Mouse (Mus musculus) forebrain, embryonic 14.5 days (tissue): ENCODE data around the gene Dffa. TPM values are rescaled to one million over a fixed set of nuclear protein-coding genes. Genes with fewer than 3 reads are reported as not detected.

Experiments
- ATAC-seq: fragments of 200-750 bp; cut with Nextera tagmentation; 2 replicates; pipeline ENCODE4 v1.8.0; 2017; ENCODE audit warnings: mild to moderate bottlenecking, moderate library complexity
- DNase-seq: peaks from one replicate; pipeline ENCODE4 v3.0.0-alpha.2; 2015; ENCODE audit warnings: low spot score
- H3K27ac ChIP-seq: fragments of 300-500 bp; sonication (generic); 2 replicates; pipeline ENCODE4 v1.5.1; 2014; ENCODE audit warnings: low read depth, mild to moderate bottlenecking, control low read depth, low read length, moderate library complexity
- H3K27me3 ChIP-seq: fragments of 300-500 bp; sonication (generic); replicated peaks from 2 replicates; pipeline ENCODE4 v1.6.1; 2014; ENCODE audit warnings: low read length, control low read depth, mixed read lengths; ENCODE audit not compliant: control insufficient read depth, insufficient read depth
- H3K36me3 ChIP-seq: fragments of 300-500 bp; sonication (generic); 2 replicates; pipeline ENCODE4 v1.6.1; 2014; ENCODE audit warnings: low read length, control low read depth; ENCODE audit not compliant: control insufficient read depth, insufficient read depth
- H3K4me1 ChIP-seq: fragments of 300-500 bp; sonication (generic); 2 replicates; pipeline ENCODE4 v1.6.1; 2014; ENCODE audit warnings: antibody characterized with exemption, low read length, control low read depth; ENCODE audit not compliant: control insufficient read depth, insufficient read depth
- H3K4me2 ChIP-seq: fragments of 300-500 bp; sonication (generic); 2 replicates; pipeline ENCODE4 v1.6.1; 2014; ENCODE audit warnings: mild to moderate bottlenecking, control low read depth, low read length
- H3K4me3 ChIP-seq: fragments of 300-500 bp; sonication (generic); 2 replicates; pipeline ENCODE4 v1.5.1; 2014; ENCODE audit warnings: low read depth, low read length, control low read depth
- H3K9ac ChIP-seq: fragments of 300-500 bp; sonication (generic); 2 replicates; pipeline ENCODE4 v1.6.1; 2014; ENCODE audit warnings: mild to moderate bottlenecking, low read length, control low read depth, moderate library complexity
- H3K9me3 ChIP-seq: fragments of 300-500 bp; sonication (generic); replicated peaks from 2 replicates; pipeline ENCODE4 v1.6.1; 2016; ENCODE audit warnings: low read length, control low read depth, mixed read lengths; ENCODE audit not compliant: control insufficient read depth
- WGBS: fragments of 180-500 bp; shearing (Covaris S2); extraction: QIAGEN DNeasy Blood & Tissue Kit; methylation state at CpG from one replicate; pipeline ENCODE4 v1.1.7; 2014; 5-methylcytosine and 5-hydroxymethylcytosine counted together
- polyA plus RNA-seq: library from polyadenylated mRNA; unstranded; fragments of >200 nt; fragmentation: Nextera tagmentation; extraction: Ambion mirVana; gene quantifications from 2 replicates; pipeline ENCODE4 v1.2.1, GENCODE M21; 2014

Dffa gene
- polyA plus RNA-seq, 1 experiment from 2014 or later, result 17.8 TPM

DNA sequence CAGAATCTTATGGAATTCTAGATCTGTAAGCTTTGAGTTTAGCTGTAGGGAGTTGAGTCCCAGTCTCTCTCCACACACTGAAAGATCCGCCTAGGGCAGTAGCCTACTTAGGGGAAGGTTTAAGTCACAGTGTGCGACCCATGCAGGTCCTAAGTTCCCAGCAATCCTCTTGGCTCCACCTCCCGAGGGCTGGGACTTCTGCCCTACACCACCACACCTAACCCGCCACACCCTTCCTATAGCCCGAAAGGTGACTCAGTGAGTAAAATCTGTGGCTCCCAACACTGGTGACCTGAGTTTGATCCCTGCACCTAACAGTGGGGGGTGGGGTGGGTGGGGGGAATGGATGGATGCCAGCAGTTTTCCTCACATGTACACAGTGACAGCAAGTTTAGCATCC is 19.5 kb downstream of the Dffa start:
- no peak overlapping the region for H3K4me2 ChIP-seq
- no peak overlapping the region for H3K9ac ChIP-seq
- H3K4me1 ChIP-seq, result no peaks in the 10 kb centered on the region
- 62% methylated on average over 5 of the region's 5 CpGs for whole genome bisulfite sequencing
- DNase-seq, result no peak
- no peaks in the 10 kb centered on the region for H3K27me3 ChIP-seq
- no peaks in the 10 kb centered on the region for H3K9me3 ChIP-seq
- H3K4me3 ChIP-seq, result no peak overlapping the region
- H3K27ac ChIP-seq, result no peak overlapping the region
- no peak for ATAC-seq
- H3K36me3 ChIP-seq, result peaks cover 22% of the 10 kb centered on the region

DNA sequence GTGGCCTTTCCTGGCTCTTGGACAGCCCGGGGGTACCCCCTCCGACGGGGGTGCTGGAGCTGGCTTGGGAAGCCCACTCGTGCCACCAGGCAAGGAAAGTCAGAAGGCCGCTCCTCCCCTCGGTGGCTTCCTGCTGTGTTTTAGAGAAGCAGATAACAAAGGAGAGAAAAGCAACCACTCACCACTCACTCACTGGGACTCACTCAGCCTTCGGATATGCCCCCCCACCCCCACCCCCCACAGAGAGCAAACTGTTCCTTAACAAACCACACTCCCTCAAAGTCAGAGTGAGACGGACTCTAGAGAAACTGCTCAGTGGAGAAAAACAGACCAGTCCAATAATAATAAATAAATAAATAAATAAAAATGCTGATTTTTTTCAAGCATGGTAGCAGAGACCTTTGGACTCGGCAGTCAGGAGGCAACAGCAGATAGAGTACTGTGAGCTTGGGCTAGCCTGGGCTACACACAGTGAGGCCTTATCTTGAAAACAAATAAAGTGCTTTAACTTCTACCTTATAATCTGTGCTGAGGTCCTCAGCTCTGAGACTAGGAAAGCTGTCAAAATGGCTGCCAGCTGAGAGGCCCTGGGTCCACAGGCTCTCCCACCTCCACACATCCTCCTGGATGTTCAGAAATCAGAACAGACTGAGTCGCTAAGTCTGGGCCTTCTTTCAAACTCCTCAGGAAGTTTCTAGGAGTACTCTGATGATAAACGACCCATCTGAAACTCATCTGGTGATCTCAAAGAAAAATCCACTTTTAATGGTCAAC is 21.6 kb downstream of the Dffa start:
- Histone ChIP-seq H3K4me1 (no peaks in the 10 kb centered on the region), H3K9me3 (no peaks in the 10 kb centered on the region), H3K27me3 (no peaks in the 10 kb centered on the region), H3K36me3 (peaks cover 25% of the 10 kb centered on the region), H3K9ac (no peak overlapping the region), H3K27ac (no peak overlapping the region), H3K4me3 (no peak overlapping the region), H3K4me2 (no peak overlapping the region)
- WGBS, result 40% methylated on average over 11 of the region's 11 CpGs
- DNase-seq (no peak), ATAC-seq (no peak)

DNA sequence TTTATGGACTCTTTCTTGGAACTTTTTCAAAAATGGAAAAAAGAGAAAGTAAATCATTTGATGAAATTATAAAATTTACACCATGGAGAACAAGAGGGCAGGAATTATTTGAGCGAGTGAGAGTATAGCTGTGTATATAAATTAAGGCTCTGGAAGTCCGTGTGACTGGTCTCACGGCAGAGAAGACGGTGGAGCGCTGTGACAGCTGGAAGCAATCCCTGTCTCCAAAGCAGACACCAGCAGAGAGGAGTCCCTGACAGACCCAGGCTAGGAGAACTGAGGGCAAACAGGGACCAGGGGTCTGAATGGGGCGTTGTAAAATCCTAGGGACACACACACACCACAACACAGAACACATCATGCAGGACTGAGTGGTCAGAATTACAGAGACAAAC is 22.2 kb downstream of the Dffa start:
- Histone ChIP-seq H3K4me3 (no peak overlapping the region), H3K4me1 (no peaks in the 10 kb centered on the region), H3K9me3 (no peaks in the 10 kb centered on the region), H3K27me3 (no peaks in the 10 kb centered on the region), H3K36me3 (peaks cover 30% of the 10 kb centered on the region), H3K4me2 (no peak overlapping the region), H3K9ac (no peak overlapping the region), H3K27ac (no peak overlapping the region)
- ATAC-seq (no peak), DNase-seq (no peak)
- WGBS, result 85% methylated on average over 6 of the region's 6 CpGs

DNA sequence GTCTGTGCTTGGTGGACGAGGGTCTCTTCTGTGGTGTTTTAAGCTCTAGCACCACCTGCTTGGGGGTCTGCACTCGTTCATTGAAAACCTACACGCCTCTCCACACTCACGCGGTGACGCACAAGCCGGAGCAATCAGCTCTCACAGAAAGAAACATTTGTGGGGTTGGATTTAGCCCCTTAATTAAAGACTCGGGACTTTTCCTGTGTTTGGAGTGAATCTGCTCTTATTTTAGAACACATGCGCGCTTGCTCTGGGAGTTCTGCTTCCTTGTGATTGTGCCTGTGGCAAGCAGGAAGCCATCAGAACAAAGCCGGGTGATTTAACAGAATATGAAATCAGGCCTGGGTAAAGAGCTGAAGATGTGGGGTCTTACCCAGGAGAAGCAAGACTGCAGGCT is 22.7 kb downstream of the Dffa start, which contains the start of gene Cort:
Cort (minus strand) TSS at position 101 of the 400 bp plus-strand sequence.
- no peak within 1 kb of the TSS for H3K27ac ChIP-seq
- ATAC-seq (no peak), DNase-seq (no peak)
- no peak within 1 kb of the TSS for H3K4me2 ChIP-seq
- H3K9me3 ChIP-seq, result no peaks in the 10 kb centered on the region
- WGBS, result 84% methylated on average over 11 of the region's 11 CpGs
- no peaks in the 10 kb centered on the region for H3K27me3 ChIP-seq
- H3K4me3 ChIP-seq, result no peak within 1 kb of the TSS
- no peak within 1 kb of the TSS for H3K9ac ChIP-seq
- peaks cover 35% of the 10 kb centered on the region for H3K36me3 ChIP-seq
- H3K4me1 ChIP-seq, result no peaks in the 10 kb centered on the region

DNA sequence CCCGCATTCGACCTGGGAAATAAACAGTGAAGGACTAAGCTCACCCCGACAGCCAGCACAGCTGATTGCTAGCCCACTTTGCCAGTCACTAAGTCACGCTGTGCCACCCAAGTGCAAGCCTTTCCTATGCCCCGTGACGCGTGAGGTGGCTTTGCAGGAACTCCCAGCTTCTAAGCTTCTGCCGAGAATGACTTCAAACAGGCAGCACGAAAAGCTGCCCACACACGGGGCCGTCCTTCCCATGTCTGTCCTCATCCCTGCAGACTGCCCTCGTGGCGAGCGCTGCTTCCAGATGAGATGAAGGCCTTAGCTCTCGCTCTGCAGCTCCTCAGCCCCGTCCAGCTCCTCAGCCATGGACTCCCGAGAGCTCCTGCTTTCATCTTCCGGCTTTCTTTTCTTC is 24.5 kb downstream of the Dffa start:
- 89% methylated on average over 18 of the region's 18 CpGs for WGBS
- no peak overlapping the region for H3K4me2 ChIP-seq
- DNase-seq, result no peak
- H3K27ac ChIP-seq, result no peak overlapping the region
- no peak for ATAC-seq
- no peaks in the 10 kb centered on the region for H3K4me1 ChIP-seq
- no peaks in the 10 kb centered on the region for H3K27me3 ChIP-seq
- peaks cover 37% of the 10 kb centered on the region for H3K36me3 ChIP-seq
- H3K9ac ChIP-seq, result no peak overlapping the region
- no peak overlapping the region for H3K4me3 ChIP-seq
- no peaks in the 10 kb centered on the region for H3K9me3 ChIP-seq

DNA sequence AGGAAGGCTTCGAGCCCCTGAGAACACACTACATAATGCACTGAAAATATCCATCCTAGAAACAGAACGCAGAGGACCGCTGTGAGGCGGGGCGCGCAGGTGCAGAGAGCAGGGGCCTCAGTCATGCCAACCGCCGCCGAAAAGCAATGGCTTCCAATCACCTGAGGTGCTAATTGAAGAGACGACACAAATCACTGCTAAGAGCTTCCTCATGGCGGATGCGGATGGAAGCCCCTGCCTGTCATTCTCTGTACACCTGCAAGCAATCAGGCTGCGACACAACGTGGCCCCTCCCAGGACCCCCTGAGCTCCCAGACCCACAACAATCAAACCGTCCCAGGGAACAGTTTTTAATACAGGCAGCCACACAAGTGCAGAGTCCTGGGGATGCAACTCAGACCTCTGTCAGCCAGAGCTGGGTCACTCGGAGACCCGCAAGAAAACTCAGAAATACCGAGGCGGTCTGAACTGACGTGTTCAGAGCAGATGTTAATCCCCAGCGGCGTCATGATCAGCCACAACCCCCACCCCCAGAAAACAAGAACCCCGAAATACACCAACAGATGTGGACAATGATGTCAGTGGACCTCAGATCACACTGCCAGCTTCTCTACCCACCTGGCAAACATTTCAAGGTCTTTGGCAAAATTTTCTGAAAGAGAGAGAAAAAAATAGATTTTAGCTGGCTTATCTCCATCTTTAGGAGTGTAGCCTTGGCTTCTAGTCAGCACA is 27.2 kb downstream of the Dffa start:
- Histone ChIP-seq H3K9me3 (no peaks in the 10 kb centered on the region), H3K4me3 (no peak overlapping the region), H3K9ac (no peak overlapping the region), H3K4me1 (no peaks in the 10 kb centered on the region), H3K27ac (no peak overlapping the region), H3K36me3 (peaks cover 37% of the 10 kb centered on the region), H3K27me3 (no peaks in the 10 kb centered on the region), H3K4me2 (no peak overlapping the region)
- 91% methylated on average over 23 of the region's 23 CpGs for WGBS
- ATAC-seq (no peak), DNase-seq (no peak)

DNA sequence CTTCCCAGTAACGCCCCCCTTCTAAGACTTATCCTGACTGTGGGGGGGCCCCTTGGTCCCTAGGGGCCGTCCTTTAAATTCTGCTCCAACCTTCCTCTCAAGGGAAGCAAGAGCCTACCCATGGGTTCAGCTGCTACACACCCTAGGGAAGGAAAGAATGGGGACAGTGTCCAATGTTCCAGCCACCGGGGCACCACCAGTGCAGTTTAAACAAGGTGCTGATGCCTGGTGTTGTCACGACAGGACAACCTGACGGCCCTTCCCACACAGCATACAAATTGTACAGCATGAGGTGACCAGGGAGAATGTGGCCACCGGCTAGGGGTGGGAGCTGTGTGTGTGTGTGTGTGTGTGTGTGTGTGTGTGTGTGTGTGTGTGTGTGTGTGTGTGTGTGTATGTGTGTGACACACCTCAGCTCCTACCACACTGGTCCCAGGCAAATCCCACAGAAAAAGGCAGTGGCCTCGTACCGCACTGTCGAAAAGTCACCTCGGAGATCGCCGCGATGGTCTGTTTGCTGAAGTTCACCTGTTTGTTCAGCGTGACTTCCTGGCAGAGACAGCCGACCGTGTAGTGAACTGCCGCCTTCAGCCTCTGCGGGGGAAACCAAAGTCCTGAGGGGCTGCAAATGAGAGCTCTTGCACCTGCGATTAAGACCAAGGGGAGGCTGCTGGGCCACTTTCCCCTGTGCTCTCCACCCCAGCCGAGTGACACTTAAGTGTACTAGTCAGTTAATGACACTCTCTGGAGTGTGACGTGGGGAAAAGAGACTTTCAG is 28.0 kb downstream of the Dffa start:
- H3K36me3 ChIP-seq, result peaks cover 34% of the 10 kb centered on the region
- no peaks in the 10 kb centered on the region for H3K4me1 ChIP-seq
- DNase-seq (no peak), ATAC-seq (no peak)
- H3K4me3 ChIP-seq, result no peak overlapping the region
- no peak overlapping the region for H3K4me2 ChIP-seq
- no peaks in the 10 kb centered on the region for H3K27me3 ChIP-seq
- no peaks in the 10 kb centered on the region for H3K9me3 ChIP-seq
- no peak overlapping the region for H3K27ac ChIP-seq
- H3K9ac ChIP-seq, result no peak overlapping the region
- 92% methylated on average over 20 of the region's 21 CpGs for whole genome bisulfite sequencing

DNA sequence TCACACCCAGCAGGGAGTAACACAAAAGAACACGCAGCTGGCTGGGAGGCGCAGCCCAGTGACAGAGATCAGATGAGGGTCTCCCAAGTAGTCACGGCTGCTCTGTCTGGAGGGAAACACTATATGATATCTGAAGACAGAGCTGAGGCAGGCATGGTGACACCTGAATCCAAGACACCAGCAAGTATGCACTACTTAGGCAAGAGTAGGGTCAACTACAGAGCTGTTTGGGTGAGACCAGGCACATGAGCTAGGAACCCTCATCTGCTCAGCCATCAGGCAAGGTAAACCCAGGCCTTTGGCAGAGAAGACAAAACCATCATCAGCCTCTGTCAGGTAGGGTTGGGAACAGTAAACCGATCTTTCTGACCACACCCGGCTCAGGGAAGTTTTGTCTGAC is 29.4 kb downstream of the Dffa start:
- Histone ChIP-seq H3K4me3 (no peak overlapping the region), H3K4me2 (no peak overlapping the region), H3K27me3 (no peaks in the 10 kb centered on the region), H3K4me1 (no peaks in the 10 kb centered on the region), H3K9me3 (no peaks in the 10 kb centered on the region), H3K27ac (no peak overlapping the region), H3K36me3 (peaks cover 25% of the 10 kb centered on the region), H3K9ac (no peak overlapping the region)
- DNase-seq (no peak), ATAC-seq (no peak)
- 86% methylated on average over 5 of the region's 5 CpGs for WGBS
